Mouse (Mus musculus) kidney, embryonic 14.5 days (tissue): Measurements from ENCODE around the gene Ranbp17. TPM values are rescaled to one million over a fixed set of nuclear protein-coding genes. Genes with fewer than 3 reads are reported as not detected.

Source experiments
- ATAC-seq: fragments of 200-750 bp; cut with Nextera tagmentation; 2 replicates; pipeline ENCODE4 v1.8.0; 2017; ENCODE audit warnings: moderate number of reproducible peaks, mild to moderate bottlenecking, moderate TSS enrichment, moderate library complexity; ENCODE audit not compliant: low FRiP score, low TSS enrichment
- H3K27ac ChIP-seq: fragments of 300-500 bp; sonication (generic); 2 replicates; pipeline ENCODE4 v1.5.1; 2014; ENCODE audit warnings: low read depth, mild to moderate bottlenecking, low read length, moderate library complexity, mixed read lengths
- H3K27me3 ChIP-seq: fragments of 300-500 bp; sonication (generic); 2 replicates; pipeline ENCODE4 v1.6.1; 2014; ENCODE audit warnings: mild to moderate bottlenecking, low read length; ENCODE audit not compliant: control insufficient read depth, insufficient read depth
- H3K36me3 ChIP-seq: fragments of 300-500 bp; sonication (generic); 2 replicates; pipeline ENCODE4 v1.6.1; 2014; ENCODE audit warnings: low read length, mixed read lengths; ENCODE audit not compliant: control insufficient read depth, insufficient read depth
- H3K4me1 ChIP-seq: fragments of 300-500 bp; sonication (generic); 2 replicates; pipeline ENCODE4 v1.6.1; 2014; ENCODE audit warnings: low read length, mixed read lengths; ENCODE audit not compliant: control insufficient read depth, insufficient read depth
- H3K4me2 ChIP-seq: fragments of 300-500 bp; sonication (generic); replicated peaks from 2 replicates; pipeline ENCODE4 v1.6.1; 2014; ENCODE audit warnings: low read depth, mild to moderate bottlenecking, low read length
- H3K4me3 ChIP-seq: fragments of 300-500 bp; sonication (generic); 2 replicates; pipeline ENCODE4 v1.5.1; 2014; ENCODE audit warnings: mild to moderate bottlenecking, low read length
- H3K9ac ChIP-seq: fragments of 300-500 bp; sonication (generic); 2 replicates; pipeline ENCODE4 v1.6.1; 2014; ENCODE audit warnings: low read depth, mild to moderate bottlenecking, low read length, moderate library complexity
- H3K9me3 ChIP-seq: fragments of 300-500 bp; sonication (generic); 2 replicates; pipeline ENCODE4 v1.6.1; 2016; ENCODE audit warnings: low read length; ENCODE audit not compliant: control insufficient read depth
- WGBS: fragments of 180-500 bp; shearing (Covaris S2); extraction: QIAGEN DNeasy Blood & Tissue Kit; methylation state at CpG from one replicate; pipeline ENCODE4 v1.1.7; 2014; 5-methylcytosine and 5-hydroxymethylcytosine counted together
- polyA plus RNA-seq: library from polyadenylated mRNA; unstranded; fragments of >200 nt; fragmentation: Nextera tagmentation; extraction: Ambion mirVana; gene quantifications from 2 replicates; pipeline ENCODE4 v1.2.1, GENCODE M21; 2014

Ranbp17 gene
- polyA plus RNA-seq, 1 experiment from 2014 or later: 9.8 TPM

DNA sequence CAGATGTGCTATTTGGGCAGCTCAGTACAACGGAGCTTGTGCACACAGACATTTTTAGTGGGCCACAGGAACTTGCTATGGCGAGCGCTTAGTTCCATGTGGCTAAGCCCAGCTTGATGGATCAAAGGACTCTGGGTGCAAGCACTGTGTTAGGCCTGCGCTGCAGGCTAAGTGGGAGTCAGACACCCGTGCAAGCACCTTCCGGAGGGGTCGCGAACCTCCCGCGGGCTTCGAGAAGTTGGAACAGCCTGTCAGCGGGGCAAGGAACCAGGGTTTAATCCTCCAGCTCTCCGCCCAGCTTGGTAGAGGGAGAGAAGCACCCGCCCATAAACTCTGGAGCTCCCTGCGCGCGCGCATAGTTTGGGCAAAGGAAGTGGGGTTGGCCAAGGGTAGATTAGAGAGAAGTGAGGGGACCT lies 332.8 kb downstream of the Ranbp17 start:
- 1% methylated on average over 18 of the region's 18 CpGs for WGBS
- H3K4me2 ChIP-seq: peak overlapping the region; percentile 49
- peak; percentile 73 for ATAC-seq
- no peaks in the 10 kb centered on the region for H3K36me3 ChIP-seq
- H3K27ac ChIP-seq: no peak overlapping the region
- H3K9me3 ChIP-seq: no peaks in the 10 kb centered on the region
- H3K4me1 ChIP-seq: 0 out of 2 replicates have a peak, but pooled peaks cover 6% of the 10 kb centered on the region
- H3K9ac ChIP-seq: 0 out of 2 replicates have a peak overlapping the region, but pooled peaks have one; percentile 28
- peaks cover 21% of the 10 kb centered on the region for H3K27me3 ChIP-seq
- H3K4me3 ChIP-seq: peak overlapping the region; percentile 27

- H3K27ac ChIP-seq: no peak overlapping the region
- H3K4me2 ChIP-seq: no peak overlapping the region
- ATAC-seq: no peak
- peaks cover 21% of the 10 kb centered on the region for H3K27me3 ChIP-seq
- H3K9me3 ChIP-seq: no peaks in the 10 kb centered on the region
- no peak overlapping the region for H3K9ac ChIP-seq
- no peak overlapping the region for H3K4me3 ChIP-seq
- H3K4me1 ChIP-seq: 0 out of 2 replicates have a peak, but pooled peaks cover 6% of the 10 kb centered on the region
- 66% methylated on average over 1 of the region's 1 CpGs for WGBS
- H3K36me3 ChIP-seq: no peaks in the 10 kb centered on the region
Measured at GRCm38 (mm10) chr11:33179802-33180201, 333.7 kb downstream of the Ranbp17 start.

GRCm38 (mm10) chr11:33176525-33177245 lies 336.9 kb downstream of the Ranbp17 start:
- Histone ChIP-seq H3K4me2 (no peak overlapping the region), H3K27ac (no peak overlapping the region), H3K27me3 (peaks cover 21% of the 10 kb centered on the region), H3K4me1 (0 out of 2 replicates have a peak, but pooled peaks cover 6% of the 10 kb centered on the region), H3K4me3 (no peak overlapping the region), H3K36me3 (no peaks in the 10 kb centered on the region), H3K9me3 (no peaks in the 10 kb centered on the region), H3K9ac (no peak overlapping the region)
- WGBS: 33% methylated on average over 20 of the region's 20 CpGs
- no peak; the same call in 1 of the 2 replicates for ATAC-seq

GRCm38 (mm10) chr11:33175768-33176167 lies 337.8 kb downstream of the Ranbp17 start:
- Histone ChIP-seq H3K27me3 (peaks cover 21% of the 10 kb centered on the region), H3K27ac (no peak overlapping the region), H3K4me3 (no peak overlapping the region), H3K36me3 (no peaks in the 10 kb centered on the region), H3K9ac (no peak overlapping the region), H3K4me2 (no peak overlapping the region), H3K4me1 (0 out of 2 replicates have a peak, but pooled peaks cover under 1% of the 10 kb centered on the region), H3K9me3 (no peaks in the 10 kb centered on the region)
- no peak for ATAC-seq
- WGBS: 70% methylated on average over 3 of the region's 3 CpGs

- 12% methylated on average over 9 of the region's 9 CpGs for WGBS
- no peak overlapping the region for H3K27ac ChIP-seq
- no peak; the same call in 1 of the 2 replicates for ATAC-seq
- no peak overlapping the region for H3K9ac ChIP-seq
- H3K9me3 ChIP-seq: no peaks in the 10 kb centered on the region
- H3K36me3 ChIP-seq: no peaks in the 10 kb centered on the region
- 0 out of 2 replicates have a peak, but pooled peaks cover 2% of the 10 kb centered on the region for H3K27me3 ChIP-seq
- H3K4me1 ChIP-seq: no peaks in the 10 kb centered on the region
- H3K4me3 ChIP-seq: no peak overlapping the region
- H3K4me2 ChIP-seq: no peak overlapping the region
Measured at GRCm38 (mm10) chr11:33170489-33170888, 343.1 kb downstream of the Ranbp17 start.

GRCm38 (mm10) chr11:33162998-33163506 lies 350.5 kb downstream of the Ranbp17 start, which contains the start of gene Npm1:
Gene Npm1, minus strand, starts transcription at chr11:33163206.
- peak; percentile 96 for ATAC-seq

DNA sequence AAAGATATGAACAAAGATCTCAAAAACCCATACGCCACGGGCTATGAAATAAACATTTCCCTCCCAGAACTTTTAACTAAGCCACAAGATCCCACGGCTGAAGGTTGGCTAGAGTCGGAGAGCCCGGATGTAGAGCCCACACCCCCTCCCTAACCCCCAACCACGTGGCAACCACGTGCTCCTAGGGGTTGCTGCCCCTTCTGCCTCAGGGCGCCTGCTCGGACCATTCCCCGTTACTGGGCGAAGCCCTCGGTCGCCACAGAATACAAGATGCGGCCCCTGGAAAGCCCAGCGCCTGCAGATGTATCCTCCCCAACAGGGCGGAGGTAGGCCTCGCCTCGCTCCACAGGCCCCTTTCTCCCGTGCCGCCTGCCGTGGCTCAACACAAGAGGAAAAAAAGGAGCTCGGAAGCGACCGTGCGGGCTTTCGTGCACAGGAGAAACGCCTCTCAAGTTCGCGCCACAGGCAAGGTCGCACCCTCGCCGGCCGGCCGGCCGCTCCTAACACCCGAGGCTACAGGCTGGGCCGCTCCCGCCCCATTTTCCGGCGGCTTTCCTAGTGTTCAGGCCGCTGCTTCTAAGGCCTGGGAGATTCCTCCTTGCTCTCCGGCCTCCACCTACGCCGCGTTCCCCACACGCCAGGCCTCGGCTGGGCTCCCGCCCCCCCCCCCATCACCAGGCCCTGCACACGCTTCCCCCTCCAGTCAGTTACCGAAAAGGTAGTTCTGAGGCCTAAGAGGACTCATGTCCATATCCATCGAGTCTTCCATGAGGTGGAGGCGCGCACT lies 351.1 kb downstream of the Ranbp17 start:
- peaks cover 11% of the 10 kb centered on the region for H3K4me1 ChIP-seq
- 4% methylated on average over 47 of the region's 53 CpGs for WGBS
- H3K9me3 ChIP-seq: no peaks in the 10 kb centered on the region
- peak overlapping the region; percentile 82 for H3K27ac ChIP-seq
- peak; percentile 68 for ATAC-seq
- peak overlapping the region; percentile 99 for H3K4me3 ChIP-seq
- H3K4me2 ChIP-seq: peak overlapping the region; percentile 79
- peak overlapping the region; percentile 99 for H3K9ac ChIP-seq
- no peaks in the 10 kb centered on the region for H3K27me3 ChIP-seq
- H3K36me3 ChIP-seq: peaks cover 43% of the 10 kb centered on the region

More at GRCm38 (mm10) chr11:33162998-33163506, 350.5 kb downstream of the Ranbp17 start, which contains the start of gene Npm1:
- Histone ChIP-seq H3K27ac (peak within 1 kb of the TSS; percentile 96), H3K27me3 (0 out of 2 replicates have a peak, but pooled peaks cover 2% of the 10 kb centered on the region), H3K4me3 (peak within 1 kb of the TSS; percentile 99), H3K4me2 (peak within 1 kb of the TSS; percentile 79), H3K9ac (peak within 1 kb of the TSS; percentile 99), H3K9me3 (no peaks in the 10 kb centered on the region), H3K4me1 (peaks cover 11% of the 10 kb centered on the region), H3K36me3 (peaks cover 36% of the 10 kb centered on the region)
- WGBS: 4% methylated on average over 47 of the region's 49 CpGs
